Mouse (Mus musculus) stomach, embryonic 15.5 days (tissue): ENCODE measurements at regions not wholly inside any gene's neighbourhood (a gene's known extent, or its start where the extent isn't known, plus 50 kb on each side); places are given as distances from the start of the nearest gene placed in this dataset.
A peak's percentile ranks its signal among the peaks of the same experiment; 100 is the strongest.
"Not testable (repeated sequence)": the region's sequence is repeated elsewhere in the genome, so short reads cannot be mapped to it uniquely, and the experiment has no call there.

Source experiments
- ATAC-seq: fragments of 200-750 bp; cut with Nextera tagmentation; 2 replicates; pipeline ENCODE4 v1.8.0; 2017; ENCODE audit warnings: low read depth, moderate number of reproducible peaks, moderate TSS enrichment; ENCODE audit not compliant: insufficient read depth, low FRiP score
- H3K27ac ChIP-seq: fragments of 300-500 bp; sonication (generic); 2 replicates; pipeline ENCODE4 v1.5.1; 2015; ENCODE audit warnings: mild to moderate bottlenecking, inconsistent platforms
- H3K27me3 ChIP-seq: fragments of 300-500 bp; sonication (generic); replicated peaks from 2 replicates; pipeline ENCODE4 v1.6.1; 2015; ENCODE audit warnings: inconsistent platforms
- H3K36me3 ChIP-seq: fragments of 300-500 bp; sonication (generic); 2 replicates; pipeline ENCODE4 v1.6.1; 2015; ENCODE audit warnings: inconsistent platforms
- H3K4me1 ChIP-seq: fragments of 300-500 bp; sonication (generic); 2 replicates; pipeline ENCODE4 v1.6.1; 2015; ENCODE audit warnings: inconsistent platforms
- H3K4me2 ChIP-seq: fragments of 300-500 bp; sonication (generic); 2 replicates; pipeline ENCODE4 v1.6.1; 2015; ENCODE audit warnings: mild to moderate bottlenecking, inconsistent platforms
- H3K4me3 ChIP-seq: fragments of 300-500 bp; sonication (generic); replicated peaks from 2 replicates; pipeline ENCODE4 v1.5.1; 2015; ENCODE audit warnings: inconsistent platforms
- H3K9ac ChIP-seq: fragments of 300-500 bp; sonication (generic); 2 replicates; pipeline ENCODE4 v1.6.1; 2015; ENCODE audit warnings: inconsistent platforms
- H3K9me3 ChIP-seq: fragments of 300-500 bp; sonication (generic); 2 replicates; pipeline ENCODE4 v1.6.1; 2016; ENCODE audit warnings: inconsistent platforms
- WGBS: fragments of 180-500 bp; shearing (Covaris S2); methylation state at CpG from one replicate; pipeline ENCODE4 v1.1.7; 2015; 5-methylcytosine and 5-hydroxymethylcytosine counted together

GRCm38 (mm10) chr14:33691690-33692089 is 102.7 kb downstream of the Ptpn20 start:
- ATAC-seq: no peak
- Histone ChIP-seq H3K4me2 (no peak overlapping the region), H3K27ac (no peak overlapping the region), H3K9ac (no peak overlapping the region), H3K4me1 (0 out of 2 replicates have a peak, but pooled peaks cover 8% of the 10 kb centered on the region), H3K27me3 (0 out of 2 replicates have a peak, but pooled peaks cover 4% of the 10 kb centered on the region), H3K4me3 (no peak overlapping the region), H3K9me3 (no peaks in the 10 kb centered on the region), H3K36me3 (no peaks in the 10 kb centered on the region)
- WGBS: 34% methylated on average over 2 of the region's 2 CpGs

GRCm38 (mm10) chr14:33694224-33694623 is 105.2 kb downstream of the Ptpn20 start:
- no peaks in the 10 kb centered on the region for H3K9me3 ChIP-seq
- H3K4me1 ChIP-seq: no peaks in the 10 kb centered on the region
- ATAC-seq: no peak
- no peak overlapping the region for H3K27ac ChIP-seq
- H3K4me2 ChIP-seq: no peak overlapping the region
- no peak overlapping the region for H3K4me3 ChIP-seq
- 0 out of 2 replicates have a peak, but pooled peaks cover 4% of the 10 kb centered on the region for H3K27me3 ChIP-seq
- 77% methylated on average over 2 of the region's 2 CpGs for WGBS
- H3K36me3 ChIP-seq: no peaks in the 10 kb centered on the region
- H3K9ac ChIP-seq: no peak overlapping the region

GRCm38 (mm10) chr14:33695362-33695982 is 106.5 kb downstream of the Ptpn20 start:
- Histone ChIP-seq H3K9ac (no peak overlapping the region), H3K4me2 (no peak overlapping the region), H3K27me3 (0 out of 2 replicates have a peak, but pooled peaks cover 2% of the 10 kb centered on the region), H3K27ac (no peak overlapping the region), H3K36me3 (no peaks in the 10 kb centered on the region), H3K9me3 (no peaks in the 10 kb centered on the region), H3K4me3 (no peak overlapping the region), H3K4me1 (no peaks in the 10 kb centered on the region)
- ATAC-seq: 0 out of 2 replicates have a peak, but pooled peaks have one; percentile 24
- 20% methylated on average over 8 of the region's 8 CpGs for WGBS

GRCm38 (mm10) chr14:33696817-33697216 is 107.8 kb downstream of the Ptpn20 start:
- Histone ChIP-seq H3K4me3 (no peak overlapping the region), H3K27ac (no peak overlapping the region), H3K36me3 (no peaks in the 10 kb centered on the region), H3K27me3 (no peaks in the 10 kb centered on the region), H3K4me2 (no peak overlapping the region), H3K4me1 (no peaks in the 10 kb centered on the region), H3K9me3 (no peaks in the 10 kb centered on the region), H3K9ac (no peak overlapping the region)
- ATAC-seq: no peak
- 36% methylated on average over 3 of the region's 3 CpGs for WGBS

GRCm38 (mm10) chr14:33699777-33700438 is 110.9 kb downstream of the Ptpn20 start:
- H3K4me1 ChIP-seq: no peaks in the 10 kb centered on the region
- H3K27ac ChIP-seq: no peak overlapping the region
- no peaks in the 10 kb centered on the region for H3K36me3 ChIP-seq
- H3K4me2 ChIP-seq: no peak overlapping the region
- no peak overlapping the region for H3K9ac ChIP-seq
- no peak overlapping the region for H3K4me3 ChIP-seq
- no peaks in the 10 kb centered on the region for H3K27me3 ChIP-seq
- H3K9me3 ChIP-seq: no peaks in the 10 kb centered on the region
- 85% methylated on average over 13 of the region's 13 CpGs for WGBS
- ATAC-seq: no peak

- Histone ChIP-seq H3K4me3 (no peak overlapping the region), H3K27me3 (no peaks in the 10 kb centered on the region), H3K27ac (no peak overlapping the region), H3K4me2 (no peak overlapping the region), H3K9ac (no peak overlapping the region), H3K36me3 (no peaks in the 10 kb centered on the region), H3K4me1 (no peaks in the 10 kb centered on the region), H3K9me3 (no peaks in the 10 kb centered on the region)
- ATAC-seq: no peak
- WGBS: 57% methylated on average over 6 of the region's 6 CpGs
Observed at GRCm38 (mm10) chr14:33707661-33708297, 118.8 kb downstream of the Ptpn20 start.

- H3K27ac ChIP-seq: no peak overlapping the region
- H3K9me3 ChIP-seq: no peaks in the 10 kb centered on the region
- H3K27me3 ChIP-seq: no peaks in the 10 kb centered on the region
- 85% methylated on average over 4 of the region's 4 CpGs for WGBS
- H3K4me2 ChIP-seq: no peak overlapping the region
- no peak overlapping the region for H3K9ac ChIP-seq
- no peak for ATAC-seq
- H3K36me3 ChIP-seq: no peaks in the 10 kb centered on the region
- H3K4me3 ChIP-seq: no peak overlapping the region
- H3K4me1 ChIP-seq: no peaks in the 10 kb centered on the region
Observed at GRCm38 (mm10) chr14:33708298-33708665, 119.3 kb downstream of the Ptpn20 start.

- Histone ChIP-seq H3K27ac (no peak overlapping the region), H3K36me3 (no peaks in the 10 kb centered on the region), H3K9me3 (no peaks in the 10 kb centered on the region), H3K4me2 (no peak overlapping the region), H3K4me3 (no peak overlapping the region), H3K27me3 (no peaks in the 10 kb centered on the region), H3K9ac (no peak overlapping the region), H3K4me1 (no peaks in the 10 kb centered on the region)
- 93% methylated on average over 1 of the region's 1 CpGs for WGBS
- no peak for ATAC-seq
Observed at GRCm38 (mm10) chr14:33712458-33712857, 123.5 kb downstream of the Ptpn20 start.

GRCm38 (mm10) chr14:33719651-33720050 is 130.6 kb downstream of the Ptpn20 start:
- Histone ChIP-seq H3K36me3 (no peaks in the 10 kb centered on the region), H3K9ac (no peak overlapping the region), H3K4me1 (no peaks in the 10 kb centered on the region), H3K4me3 (no peak overlapping the region), H3K4me2 (no peak overlapping the region), H3K27ac (no peak overlapping the region), H3K9me3 (no peaks in the 10 kb centered on the region), H3K27me3 (no peaks in the 10 kb centered on the region)
- ATAC-seq: no peak
- WGBS: 83% methylated on average over 6 of the region's 6 CpGs

- H3K27me3 ChIP-seq, H3K9me3 ChIP-seq, H3K4me1 ChIP-seq, H3K36me3 ChIP-seq, H3K4me3 ChIP-seq, ATAC-seq, H3K27ac ChIP-seq, H3K9ac ChIP-seq, H3K4me2 ChIP-seq: not testable (repeated sequence)
- 63% methylated on average over 5 of the region's 5 CpGs for WGBS
Observed at GRCm38 (mm10) chr14:33722379-33723145, 133.6 kb downstream of the Ptpn20 start.

- Histone ChIP-seq H3K4me1 (no peaks in the 10 kb centered on the region), H3K9me3 (no peaks in the 10 kb centered on the region), H3K36me3 (no peaks in the 10 kb centered on the region)
Observed at GRCm38 (mm10) chr14:33726500-33726899, 137.5 kb downstream of the Ptpn20 start.

More at GRCm38 (mm10) chr14:33726500-33726899, 137.5 kb downstream of the Ptpn20 start:
- no peaks in the 10 kb centered on the region for H3K27me3 ChIP-seq
- H3K9ac ChIP-seq: no peak overlapping the region
- no peak for ATAC-seq
- H3K4me2 ChIP-seq: no peak overlapping the region
- no peak overlapping the region for H3K27ac ChIP-seq
- no peak overlapping the region for H3K4me3 ChIP-seq
- WGBS: 87% methylated on average over 10 of the region's 10 CpGs
